ENCODE assay signal across 15 mouse cellular contexts in the genomic region with DNA sequence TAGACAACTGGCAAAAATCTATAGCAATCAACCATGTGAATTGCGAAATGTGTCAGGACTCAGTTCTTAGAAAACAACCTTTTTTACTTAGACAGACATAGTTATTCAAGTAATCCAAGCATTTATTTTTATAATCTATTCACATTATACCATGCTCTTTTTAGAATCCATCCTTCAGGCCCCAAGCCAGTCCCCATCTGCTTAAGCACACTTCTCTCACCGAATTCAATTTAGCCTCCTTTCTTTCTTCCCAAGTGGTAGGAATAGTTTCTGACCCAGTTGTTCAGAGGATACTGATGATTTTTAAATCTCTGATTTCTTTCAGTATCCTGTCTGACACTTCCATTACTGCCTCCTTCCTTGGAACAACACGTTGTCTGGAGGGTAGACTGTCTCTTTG.
"Had no signal": no experiment of that assay in that cellular context is flagged by ENCODE, and none has a peak within 500 bp of the region (broad histone marks: within the 10 kb centered on the region; RNA-seq: fewer than 3 reads in every experiment).

No protein-coding gene starts in this region.

- H3K4me3 ChIP-seq: limb, embryonic 15.5 days; liver, embryonic 13.5 days; lung, embryonic 15.5 days; megakaryocyte, embryonic 14.5 days; neural tube, embryonic 15.5 days had no signal

- DNase-seq: kidney, postnatal 36 days; liver, embryonic 13.5 days; liver, postnatal 0 days; lung, postnatal 14 days; right cerebral cortex, adult 18-20 months; right cerebral cortex, postnatal 25 days; thymus, postnatal 4 days had no signal

- ATAC-seq: liver, postnatal 0 days; midbrain, embryonic 16.5 days had no signal

- H3K27ac ChIP-seq: kidney, postnatal 0 days; limb, embryonic 15.5 days; liver, embryonic 13.5 days; macrophage; neural tube, embryonic 15.5 days had no signal

- H3K9ac ChIP-seq: limb, embryonic 15.5 days; liver, embryonic 13.5 days; liver, postnatal 0 days; lung, embryonic 15.5 days; neural tube, embryonic 15.5 days had no signal

- H3K9me3 ChIP-seq: limb, embryonic 15.5 days; liver, embryonic 13.5 days; lung, embryonic 15.5 days; megakaryocyte, embryonic 14.5 days; neural tube, embryonic 15.5 days had no signal

- H3K27me3 ChIP-seq: limb, embryonic 15.5 days; liver, embryonic 13.5 days; lung, embryonic 15.5 days; megakaryocyte, embryonic 14.5 days; neural tube, embryonic 15.5 days had no signal

- H3K4me2 ChIP-seq: limb, embryonic 15.5 days; liver, embryonic 13.5 days; lung, embryonic 15.5 days; midbrain, embryonic 11.5 days; neural tube, embryonic 15.5 days had no signal

- H3K4me1 ChIP-seq: limb, embryonic 15.5 days; liver, embryonic 13.5 days had no signal

- H3K36me3 ChIP-seq: limb, embryonic 15.5 days; liver, embryonic 13.5 days; lung, embryonic 15.5 days; neural tube, embryonic 15.5 days had no signal
